Mouse (Mus musculus) telencephalon, adult 2 months (tissue): Measurements from ENCODE around the gene Zfp956.

ENCODE experiments used
- DNase-seq: peaks from one replicate; pipeline ENCODE4 v3.0.0-alpha.2; 2011; ENCODE audit warnings: low read depth, low spot score

The Zfp956 gene

GRCm38 (mm10) chr6:47953191-47953726 is at the start of gene Zfp956:
Gene Zfp956 (plus strand): TSS chr6:47953390.
- DNase-seq = peak; percentile 91

GRCm38 (mm10) chr6:47903587-47903986 is 49.6 kb upstream of the Zfp956 start:
- no peak for DNase-seq

GRCm38 (mm10) chr6:47904361-47904760 is 48.8 kb upstream of the Zfp956 start:
- no peak for DNase-seq

GRCm38 (mm10) chr6:47904917-47905695 is 48.1 kb upstream of the Zfp956 start:
- DNase-seq = no peak

DNA sequence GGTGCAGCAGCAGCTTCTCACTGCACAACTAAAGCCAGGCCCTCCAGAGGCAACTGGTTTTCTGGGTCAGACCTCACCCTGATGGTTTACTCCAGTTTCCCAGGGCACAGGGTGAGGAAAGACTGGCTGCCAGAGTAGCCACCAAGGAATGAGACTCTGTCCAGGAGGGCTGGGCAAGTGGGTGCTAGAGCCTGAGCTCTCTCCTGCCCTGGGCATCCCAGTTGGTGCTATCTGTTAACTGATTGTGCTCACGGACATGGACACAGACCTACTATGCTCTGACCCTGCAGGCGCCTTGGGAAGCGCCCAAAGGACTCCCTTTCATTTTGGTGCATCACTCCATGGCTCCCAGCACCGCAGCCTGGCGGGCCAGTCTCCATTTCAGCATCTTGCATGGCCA is 46.9 kb upstream of the Zfp956 start:
- no peak for DNase-seq

DNA sequence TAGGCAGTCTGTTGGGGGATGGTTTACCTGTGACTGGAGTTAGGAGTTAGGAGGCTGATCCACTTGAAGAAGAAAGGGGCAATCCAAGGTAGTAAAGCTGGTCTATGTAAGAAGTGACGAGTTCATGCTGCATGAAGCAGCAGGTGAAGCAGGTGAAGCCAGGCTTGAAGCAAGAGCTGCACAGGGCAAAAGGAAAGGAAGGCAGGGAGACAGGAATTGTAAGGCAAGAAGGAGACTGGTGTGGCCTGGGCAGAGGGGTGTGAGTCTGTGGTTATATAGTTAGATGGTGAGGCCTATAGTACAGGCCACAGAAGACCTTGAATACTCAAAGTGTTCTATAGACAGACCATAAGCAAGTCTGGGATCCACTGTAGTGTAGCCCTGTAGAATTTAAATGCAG is 44.2 kb upstream of the Zfp956 start:
- no peak for DNase-seq

DNA sequence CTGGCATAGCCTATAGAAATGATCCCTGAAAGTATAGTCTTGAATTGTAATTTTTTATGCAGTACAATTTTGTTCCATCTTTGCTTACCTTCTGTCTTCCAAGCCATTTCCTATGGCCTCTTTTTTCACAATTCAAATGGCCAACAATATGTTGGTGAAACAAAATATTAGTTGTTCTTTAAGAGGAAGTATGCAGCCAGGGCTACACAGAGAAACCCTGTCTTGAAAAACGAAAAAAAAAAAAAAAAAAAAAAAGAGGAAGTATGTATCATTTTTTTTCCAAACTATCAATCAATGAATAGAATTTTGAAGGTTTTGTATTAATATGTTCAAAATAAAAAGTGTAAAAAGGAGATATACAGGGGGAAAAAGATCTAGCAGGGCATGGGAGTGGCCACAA is 41.5 kb upstream of the Zfp956 start:
- no peak for DNase-seq

- no peak for DNase-seq
Measured at GRCm38 (mm10) chr6:47912991-47913390, 40.2 kb upstream of the Zfp956 start.

- no peak for DNase-seq
Measured at GRCm38 (mm10) chr6:47917051-47917450, 36.1 kb upstream of the Zfp956 start.

DNA sequence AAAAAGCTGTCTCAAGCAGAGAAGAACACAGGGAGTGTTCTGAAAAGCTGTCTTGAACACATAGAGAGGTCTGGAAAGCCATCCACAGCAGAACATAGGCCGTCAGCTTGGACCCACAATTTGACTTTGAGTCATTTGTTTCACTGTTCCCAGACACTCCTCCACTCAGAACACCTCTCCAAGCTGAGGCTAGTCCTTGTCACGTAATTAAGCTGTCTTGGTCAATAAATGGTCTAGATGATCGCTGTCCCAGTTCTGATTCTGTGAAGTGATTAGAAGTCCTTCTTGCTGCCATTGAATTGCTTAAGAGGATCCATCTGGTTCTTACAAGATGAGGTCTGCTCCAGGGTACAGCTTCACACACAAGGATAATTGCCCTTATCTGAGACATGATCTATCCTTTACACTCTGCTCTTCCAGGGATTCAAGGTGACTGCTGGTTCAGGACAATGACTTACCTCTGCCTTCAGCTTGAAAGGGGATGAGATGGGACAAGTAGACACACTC is 34.4 kb upstream of the Zfp956 start:
- DNase-seq = no peak

- DNase-seq = no peak
Measured at GRCm38 (mm10) chr6:47919646-47920446, 33.3 kb upstream of the Zfp956 start.

DNA sequence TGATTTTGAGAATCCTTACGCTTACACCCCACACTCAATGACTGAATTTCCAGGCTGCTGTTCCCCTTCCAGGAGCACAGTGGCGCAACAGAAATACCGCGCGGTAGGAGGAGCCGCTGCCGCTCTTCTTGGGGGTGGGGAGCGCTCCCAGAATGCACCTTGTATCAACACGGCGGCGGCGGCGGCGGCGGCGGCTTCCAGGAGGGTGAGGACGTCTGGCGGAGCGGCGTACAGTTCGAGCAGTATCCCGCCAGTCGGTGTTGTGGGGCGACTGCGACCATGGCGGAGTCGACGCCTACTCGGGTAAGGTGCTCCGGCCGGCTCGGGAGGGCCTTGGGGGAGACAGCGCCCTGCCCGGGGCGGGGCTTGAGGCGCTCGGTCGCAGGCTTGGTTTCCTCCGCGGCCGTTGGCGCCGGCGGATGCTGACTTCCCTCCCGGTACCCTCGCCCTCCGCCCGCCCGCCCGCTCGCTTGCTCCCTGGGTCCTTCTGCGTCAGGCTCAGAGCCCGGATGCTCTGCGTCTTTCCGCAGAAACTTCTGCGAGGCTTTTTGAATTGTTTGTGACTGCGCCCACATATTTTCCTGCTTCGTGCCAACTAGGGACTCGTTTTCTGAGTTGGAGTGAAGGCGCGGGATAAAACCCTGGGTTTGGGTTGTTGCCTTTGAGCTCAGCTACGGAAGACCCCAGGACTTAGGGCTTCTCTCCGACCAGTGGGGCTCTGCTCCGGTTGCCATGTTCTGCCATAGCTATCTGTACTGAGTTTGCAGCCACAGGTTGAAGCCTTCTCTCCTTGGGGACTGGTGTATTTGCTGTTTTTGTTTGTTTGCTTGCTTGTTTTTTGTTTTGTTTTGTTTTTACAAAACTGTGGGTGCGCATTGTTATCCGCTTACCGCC is 32.5 kb upstream of the Zfp956 start, which contains the start of gene Zfp212:
TSS of gene Zfp212 (plus strand) at position 30 of the 894 bp plus-strand sequence.
- peak; percentile 91 for DNase-seq

DNA sequence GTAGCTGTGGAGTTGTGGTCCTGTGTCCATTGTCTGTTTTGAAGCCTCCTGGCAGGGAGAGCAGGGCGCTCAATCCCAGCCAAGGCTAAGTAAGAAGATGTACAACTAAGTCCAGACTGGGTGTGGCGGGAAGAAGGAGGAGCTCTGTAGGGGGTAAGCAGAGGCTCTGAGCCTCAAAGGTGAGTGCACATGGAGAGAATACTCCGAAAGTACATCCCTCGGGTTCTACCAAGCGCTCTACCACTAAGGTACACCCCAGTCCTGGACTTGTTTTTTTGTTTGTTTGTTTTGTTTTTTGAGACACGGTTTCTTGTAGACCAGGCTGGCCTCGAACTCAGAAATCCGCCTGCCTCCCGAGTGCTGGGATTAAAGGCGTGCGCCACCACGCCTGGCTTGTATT is 10.7 kb upstream of the Zfp956 start:
- no peak for DNase-seq

- no peak for DNase-seq
Measured at GRCm38 (mm10) chr6:47943021-47943691, 10.0 kb upstream of the Zfp956 start.

DNA sequence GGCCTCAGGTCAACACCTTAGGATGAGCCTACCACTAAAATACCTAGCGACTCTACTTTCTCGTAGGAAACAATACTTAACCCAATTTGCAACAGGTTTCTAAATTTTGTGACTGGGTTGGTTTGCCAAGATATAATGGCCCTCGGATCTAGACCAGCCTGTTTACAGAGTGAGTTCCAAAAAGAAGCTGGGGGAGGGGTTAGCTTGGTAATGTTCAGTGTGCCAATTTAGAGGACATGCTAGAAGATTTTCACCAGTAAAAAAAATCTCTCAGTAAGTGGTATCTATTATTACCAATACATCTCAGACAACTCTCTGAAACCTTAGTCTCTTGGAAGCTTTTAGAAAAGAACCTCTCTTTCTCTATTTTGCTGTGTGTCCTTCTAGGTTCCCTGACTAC is 9.5 kb upstream of the Zfp956 start:
- no peak for DNase-seq

GRCm38 (mm10) chr6:47947388-47947787 is 5.8 kb upstream of the Zfp956 start:
- DNase-seq = no peak

DNA sequence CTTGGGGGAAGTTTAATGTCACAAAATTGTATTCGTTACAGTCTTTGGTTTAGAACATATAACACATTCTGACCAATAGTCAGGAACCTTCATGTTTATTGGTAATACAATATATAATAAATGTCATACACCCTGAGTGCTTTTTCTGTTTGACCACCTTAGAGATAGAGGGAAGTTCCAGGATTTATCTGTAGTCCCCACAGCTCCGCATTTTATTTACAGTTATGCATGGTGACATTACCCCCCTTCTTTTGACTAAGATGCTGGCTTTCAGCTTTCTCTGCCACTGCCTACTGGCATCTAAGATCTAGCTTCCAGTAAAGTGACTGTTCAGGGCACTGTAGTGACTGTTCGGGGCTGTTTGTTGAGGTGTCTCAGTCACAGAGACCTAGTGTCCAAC is 1.2 kb downstream of the Zfp956 start:
- no peak for DNase-seq

DNA sequence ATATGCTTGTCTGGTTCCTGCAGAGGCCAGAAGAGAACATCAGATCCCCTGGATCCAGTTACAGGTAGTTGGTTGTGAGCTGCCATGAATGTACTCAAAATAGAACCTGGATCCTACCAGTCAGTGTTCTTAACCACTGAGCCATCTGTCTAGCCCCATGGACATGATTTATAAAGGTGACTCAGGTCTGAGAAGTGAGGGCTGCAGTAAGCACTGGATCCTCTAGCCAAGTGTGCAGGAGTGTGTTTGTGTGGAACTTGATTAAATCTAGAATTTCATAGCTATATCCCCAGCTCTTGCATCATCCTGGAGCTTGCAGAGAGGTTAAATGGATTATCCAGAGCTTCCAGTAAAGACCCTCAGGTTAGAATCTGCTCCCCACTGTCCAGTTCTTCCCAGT is 4.6 kb downstream of the Zfp956 start:
- no peak for DNase-seq

DNA sequence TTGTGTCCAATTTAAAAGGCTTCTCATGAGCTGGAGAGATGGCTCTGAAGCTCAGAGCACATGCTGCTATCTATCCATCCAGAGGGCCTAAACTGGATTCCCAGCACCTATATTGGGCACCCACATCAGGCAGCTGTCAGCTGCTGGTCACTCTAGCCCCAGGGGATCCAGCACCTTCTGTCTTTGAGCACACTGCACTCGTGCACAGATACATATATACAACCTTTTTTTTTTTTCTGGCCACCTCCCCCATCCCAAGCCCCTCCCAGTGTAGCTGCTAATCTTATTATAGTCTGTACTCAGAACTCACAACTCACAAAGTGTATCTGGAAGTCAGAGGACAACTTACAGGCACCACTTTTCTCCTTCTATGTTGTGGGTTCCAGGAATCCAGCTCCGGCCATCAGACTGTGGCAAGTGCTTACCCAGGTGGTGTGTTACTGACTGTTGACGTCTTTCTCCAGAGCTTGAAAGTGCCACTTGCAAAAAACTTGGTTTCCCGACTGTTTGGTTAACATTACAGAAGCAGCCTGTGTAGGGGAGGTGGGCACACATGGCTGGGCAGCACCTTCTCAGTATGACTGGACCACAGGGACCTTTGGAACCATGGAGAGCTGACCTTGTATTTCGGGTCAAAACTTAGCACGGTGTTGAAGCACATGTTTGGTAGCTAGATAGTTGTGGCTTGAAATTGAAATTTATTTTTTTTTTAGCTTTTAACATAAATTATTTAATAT is 7.7 kb downstream of the Zfp956 start:
- no peak for DNase-seq

GRCm38 (mm10) chr6:47963051-47963450 is 9.9 kb downstream of the Zfp956 start:
- peak; percentile 18 for DNase-seq
